Mouse (Mus musculus): ENCODE data around the gene Zer1. TPM values are rescaled to one million over a fixed set of nuclear protein-coding genes. Genes with fewer than 3 reads are reported as not detected.

The Zer1 gene
- polyA plus RNA-seq, 1 experiment from 2014 or later = 5.2 TPM

GRCm38 (mm10) chr2:30076439-30076838 lies 47.9 kb downstream of the Zer1 start:
- no peaks in the 10 kb centered on the region; the same call in 1 of the 2 replicates for H3K4me1 ChIP-seq (ENCODE audit: control insufficient read depth, insufficient read depth, low read length)
- peaks cover 2% of the 10 kb centered on the region for H3K36me3 ChIP-seq (replicated peaks; ENCODE audit: control insufficient read depth, insufficient read depth, low read depth, low read length)
- H3K9ac ChIP-seq (replicated peaks; ENCODE audit: low read length) = no peak overlapping the region
- 92% methylated on average over 8 of the region's 9 CpGs for WGBS
- no peak overlapping the region for H3K4me3 ChIP-seq (ENCODE audit: low read depth, low read length)
- H3K27me3 ChIP-seq (ENCODE audit: control insufficient read depth, insufficient read depth, low read length) = no peaks in the 10 kb centered on the region
- H3K9me3 ChIP-seq (replicated peaks; ENCODE audit: control insufficient read depth, low read length) = no peaks in the 10 kb centered on the region
- no peak for DNase-seq (ENCODE audit: low spot score)
- ATAC-seq (replicated peaks; ENCODE audit: insufficient number of reproducible peaks, low FRiP score, low TSS enrichment, low read depth) = no peak
- no peak overlapping the region for H3K27ac ChIP-seq (replicated peaks; ENCODE audit: low read depth, low read length)
- no peak overlapping the region for H3K4me2 ChIP-seq (ENCODE audit: low read depth, low read length)

DNA sequence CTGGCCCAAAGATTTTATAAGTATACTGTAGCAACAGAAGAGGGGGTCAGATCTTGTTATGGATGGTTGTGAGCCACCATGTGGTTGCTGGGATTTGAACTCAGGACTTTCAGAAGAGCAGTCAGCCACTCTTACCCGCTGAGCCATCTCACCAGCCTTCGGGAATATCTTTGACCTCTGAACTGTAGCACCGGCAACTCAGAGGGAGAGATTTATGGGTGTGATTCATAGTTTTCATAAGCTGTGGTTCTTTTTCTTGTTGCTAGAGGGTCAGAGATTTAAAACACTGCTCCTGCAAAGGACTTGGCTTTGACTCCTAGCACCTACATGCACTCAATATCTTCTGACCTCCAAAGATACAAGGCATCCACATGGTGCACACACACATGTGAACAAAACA lies 48.8 kb downstream of the Zer1 start:
- no peak overlapping the region for H3K4me2 ChIP-seq (ENCODE audit: low read depth, low read length)
- H3K36me3 ChIP-seq (replicated peaks; ENCODE audit: control insufficient read depth, insufficient read depth, low read depth, low read length) = peaks cover 3% of the 10 kb centered on the region
- H3K4me3 ChIP-seq (ENCODE audit: low read depth, low read length) = no peak overlapping the region
- H3K4me1 ChIP-seq (ENCODE audit: control insufficient read depth, insufficient read depth, low read length) = no peaks in the 10 kb centered on the region; the same call in 1 of the 2 replicates
- H3K27ac ChIP-seq (replicated peaks; ENCODE audit: low read depth, low read length) = no peak overlapping the region
- no peaks in the 10 kb centered on the region for H3K27me3 ChIP-seq (ENCODE audit: control insufficient read depth, insufficient read depth, low read length)
- no peak overlapping the region for H3K9ac ChIP-seq (replicated peaks; ENCODE audit: low read length)
- no peak for DNase-seq (ENCODE audit: low spot score)
- WGBS = 87% methylated on average over 3 of the region's 3 CpGs
- no peak for ATAC-seq (replicated peaks; ENCODE audit: insufficient number of reproducible peaks, low FRiP score, low TSS enrichment, low read depth)
- no peaks in the 10 kb centered on the region for H3K9me3 ChIP-seq (replicated peaks; ENCODE audit: control insufficient read depth, low read length)

GRCm38 (mm10) chr2:30073285-30073684 lies 51.1 kb downstream of the Zer1 start:
- no peak for ATAC-seq (replicated peaks; ENCODE audit: insufficient number of reproducible peaks, low FRiP score, low TSS enrichment, low read depth)
- Histone ChIP-seq H3K36me3 (replicated peaks; ENCODE audit: control insufficient read depth, insufficient read depth, low read depth, low read length) (peaks cover 11% of the 10 kb centered on the region), H3K9ac (replicated peaks; ENCODE audit: low read length) (no peak overlapping the region), H3K27me3 (ENCODE audit: control insufficient read depth, insufficient read depth, low read length) (no peaks in the 10 kb centered on the region), H3K27ac (replicated peaks; ENCODE audit: low read depth, low read length) (no peak overlapping the region), H3K4me1 (ENCODE audit: control insufficient read depth, insufficient read depth, low read length) (no peaks in the 10 kb centered on the region; the same call in 1 of the 2 replicates), H3K4me3 (ENCODE audit: low read depth, low read length) (no peak overlapping the region), H3K9me3 (replicated peaks; ENCODE audit: control insufficient read depth, low read length) (no peaks in the 10 kb centered on the region), H3K4me2 (ENCODE audit: low read depth, low read length) (no peak overlapping the region)
- 77% methylated on average over 3 of the region's 3 CpGs for WGBS
- DNase-seq (ENCODE audit: low spot score) = no peak

DNA sequence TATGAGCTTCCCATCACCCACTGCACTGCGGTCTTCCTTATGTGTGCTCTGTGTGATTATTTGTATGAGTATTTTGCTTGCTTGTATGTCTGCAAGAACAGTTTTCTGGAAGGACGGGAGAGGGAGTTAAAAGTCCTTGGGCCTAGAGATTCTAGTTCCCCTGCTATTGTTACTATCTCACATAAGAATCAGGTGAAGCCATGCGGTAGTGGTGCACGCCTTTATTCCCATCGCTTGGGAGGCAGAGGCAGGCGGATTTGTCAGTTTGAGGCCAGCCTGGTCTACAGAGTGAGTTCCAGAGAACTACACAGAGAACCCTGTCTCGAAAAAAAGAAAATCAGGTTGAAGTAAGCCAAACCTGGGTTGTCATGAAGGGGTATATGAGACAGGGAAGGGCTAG lies 51.5 kb downstream of the Zer1 start:
- no peak overlapping the region for H3K4me3 ChIP-seq (ENCODE audit: low read depth, low read length)
- DNase-seq (ENCODE audit: low spot score) = no peak
- H3K4me1 ChIP-seq (ENCODE audit: control insufficient read depth, insufficient read depth, low read length) = no peaks in the 10 kb centered on the region
- peaks cover 11% of the 10 kb centered on the region for H3K36me3 ChIP-seq (replicated peaks; ENCODE audit: control insufficient read depth, insufficient read depth, low read depth, low read length)
- no peaks in the 10 kb centered on the region for H3K9me3 ChIP-seq (replicated peaks; ENCODE audit: control insufficient read depth, low read length)
- no peak overlapping the region for H3K27ac ChIP-seq (replicated peaks; ENCODE audit: low read depth, low read length)
- 75% methylated on average over 7 of the region's 7 CpGs for WGBS
- no peak for ATAC-seq (replicated peaks; ENCODE audit: insufficient number of reproducible peaks, low FRiP score, low TSS enrichment, low read depth)
- H3K27me3 ChIP-seq (ENCODE audit: control insufficient read depth, insufficient read depth, low read length) = no peaks in the 10 kb centered on the region
- no peak overlapping the region for H3K4me2 ChIP-seq (ENCODE audit: low read depth, low read length)
- H3K9ac ChIP-seq (replicated peaks; ENCODE audit: low read length) = no peak overlapping the region

DNA sequence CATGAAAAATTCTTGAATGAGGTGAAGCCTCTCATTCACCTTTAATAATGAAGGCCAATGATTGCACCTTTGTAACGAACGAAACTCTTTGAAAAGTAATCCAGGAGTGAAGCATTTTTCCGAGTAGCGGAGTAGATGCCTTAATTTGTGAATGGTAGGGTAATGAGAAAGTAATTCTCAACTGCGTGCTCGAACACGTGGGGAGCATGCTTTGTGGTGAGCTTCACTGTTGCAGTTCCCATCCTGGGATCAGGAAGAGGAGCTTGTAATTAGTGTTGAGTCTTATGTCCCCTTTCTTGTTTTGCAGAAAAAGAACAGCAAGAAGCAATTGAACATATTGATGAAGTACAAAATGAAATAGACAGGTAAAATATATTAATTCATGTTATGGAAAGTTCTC lies 56.4 kb downstream of the Zer1 start:
- H3K4me1 ChIP-seq (ENCODE audit: control insufficient read depth, insufficient read depth, low read length) = no peaks in the 10 kb centered on the region; the same call in 1 of the 2 replicates
- H3K27me3 ChIP-seq (ENCODE audit: control insufficient read depth, insufficient read depth, low read length) = no peaks in the 10 kb centered on the region
- peak overlapping the region; percentile 60 for H3K4me2 ChIP-seq (ENCODE audit: low read depth, low read length)
- no peak for DNase-seq (ENCODE audit: low spot score)
- no peak overlapping the region for H3K27ac ChIP-seq (replicated peaks; ENCODE audit: low read depth, low read length)
- ATAC-seq (replicated peaks; ENCODE audit: insufficient number of reproducible peaks, low FRiP score, low TSS enrichment, low read depth) = no peak
- WGBS = 28% methylated on average over 7 of the region's 7 CpGs
- H3K9ac ChIP-seq (replicated peaks; ENCODE audit: low read length) = peak overlapping the region; percentile 100
- peak overlapping the region; percentile 100 for H3K4me3 ChIP-seq (ENCODE audit: low read depth, low read length)
- H3K9me3 ChIP-seq (replicated peaks; ENCODE audit: control insufficient read depth, low read length) = no peaks in the 10 kb centered on the region
- H3K36me3 ChIP-seq (replicated peaks; ENCODE audit: control insufficient read depth, insufficient read depth, low read depth, low read length) = peaks cover 10% of the 10 kb centered on the region; the same call in 1 of the 2 replicates

DNA sequence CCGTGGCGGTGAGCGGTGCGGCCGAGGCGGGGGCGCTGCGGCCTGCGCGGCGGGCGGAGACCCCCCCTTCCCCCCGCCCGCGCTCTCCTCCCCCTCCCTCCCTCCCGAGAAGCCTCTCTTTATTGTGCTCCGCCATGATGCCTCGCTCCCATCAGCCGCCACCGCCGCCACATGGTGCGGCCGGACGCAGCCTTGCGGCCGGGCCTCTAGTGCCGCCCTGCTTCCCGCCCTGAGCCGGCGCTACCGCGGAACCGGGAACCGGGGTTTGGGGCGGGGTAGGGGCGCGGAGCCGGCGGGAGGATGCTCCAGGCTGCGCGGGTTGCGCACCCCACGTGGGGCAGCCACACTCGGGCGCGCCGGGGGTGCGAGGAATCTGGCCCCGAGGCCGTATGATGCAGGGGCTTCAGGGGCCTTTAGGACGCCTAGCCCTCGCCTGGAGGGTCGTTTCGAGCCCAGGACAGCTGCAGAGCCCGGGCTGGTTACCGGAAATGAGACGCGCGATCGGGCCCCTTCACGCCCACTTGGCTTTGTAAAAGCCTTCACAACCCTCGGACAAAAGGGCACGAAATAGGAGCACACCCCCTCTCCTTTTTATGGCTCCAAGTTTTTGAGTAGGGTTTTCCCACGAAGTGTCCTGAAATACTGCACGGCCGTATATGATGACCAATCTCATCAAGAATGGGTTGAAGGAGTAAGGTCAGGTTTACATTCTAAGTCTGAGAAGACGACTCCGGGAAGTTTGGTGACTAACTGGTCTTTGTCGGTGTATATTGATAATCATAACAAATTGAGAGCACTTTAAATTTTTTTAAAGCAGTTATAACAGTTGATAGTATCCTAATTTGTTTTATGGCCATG lies 57.1 kb downstream of the Zer1 start:
- Histone ChIP-seq H3K4me2 (ENCODE audit: low read depth, low read length) (peak overlapping the region; percentile 60), H3K4me3 (ENCODE audit: low read depth, low read length) (peak overlapping the region; percentile 100), H3K9me3 (replicated peaks; ENCODE audit: control insufficient read depth, low read length) (no peaks in the 10 kb centered on the region), H3K36me3 (replicated peaks; ENCODE audit: control insufficient read depth, insufficient read depth, low read depth, low read length) (peaks cover 9% of the 10 kb centered on the region; the same call in 1 of the 2 replicates), H3K27me3 (ENCODE audit: control insufficient read depth, insufficient read depth, low read length) (no peaks in the 10 kb centered on the region), H3K9ac (replicated peaks; ENCODE audit: low read length) (peak overlapping the region; percentile 100), H3K4me1 (ENCODE audit: control insufficient read depth, insufficient read depth, low read length) (no peaks in the 10 kb centered on the region; the same call in 1 of the 2 replicates), H3K27ac (replicated peaks; ENCODE audit: low read depth, low read length) (peak overlapping the region; percentile 99)
- ATAC-seq (replicated peaks; ENCODE audit: insufficient number of reproducible peaks, low FRiP score, low TSS enrichment, low read depth) = peak; percentile 6
- DNase-seq (ENCODE audit: low spot score) = peak; percentile 64
- WGBS = under 1% methylated on average over 59 of the region's 69 CpGs

GRCm38 (mm10) chr2:30066046-30066901 lies 58.1 kb downstream of the Zer1 start:
- no peaks in the 10 kb centered on the region; the same call in 1 of the 2 replicates for H3K4me1 ChIP-seq (ENCODE audit: control insufficient read depth, insufficient read depth, low read length)
- peak overlapping the region; percentile 100 for H3K4me3 ChIP-seq (ENCODE audit: low read depth, low read length)
- ATAC-seq (replicated peaks; ENCODE audit: insufficient number of reproducible peaks, low FRiP score, low TSS enrichment, low read depth) (peak; percentile 91), DNase-seq (ENCODE audit: low spot score) (peak; percentile 96)
- no peaks in the 10 kb centered on the region for H3K9me3 ChIP-seq (replicated peaks; ENCODE audit: control insufficient read depth, low read length)
- peak overlapping the region; percentile 54 for H3K4me2 ChIP-seq (ENCODE audit: low read depth, low read length)
- 0% methylated on average over 37 of the region's 101 CpGs for WGBS
- peak overlapping the region; percentile 100 for H3K9ac ChIP-seq (replicated peaks; ENCODE audit: low read length)
- H3K27me3 ChIP-seq (ENCODE audit: control insufficient read depth, insufficient read depth, low read length) = no peaks in the 10 kb centered on the region
- H3K36me3 ChIP-seq (replicated peaks; ENCODE audit: control insufficient read depth, insufficient read depth, low read depth, low read length) = peaks cover 9% of the 10 kb centered on the region; the same call in 1 of the 2 replicates
- H3K27ac ChIP-seq (replicated peaks; ENCODE audit: low read depth, low read length) = peak overlapping the region; percentile 99

Data from embryonic facial prominence, embryonic 11.5 days (tissue).